Mouse (Mus musculus): ENCODE results near the gene Dennd6b.

GRCm38 (mm10) chr15:89180081-89180541, 16.2 kb downstream of the Dennd6b start:
- TF ChIP-seq EP300 (IDR thresholded peaks at IDR 0.05; ENCODE audit: insufficient read depth, low read depth, low read length) (no peak), POLR2A (IDR thresholded peaks at IDR 0.05; ENCODE audit: insufficient read depth, low read depth, low read length) (no peak), CTCF (IDR thresholded peaks at IDR 0.05) (no peak)

Data from heart, adult 2 months (tissue).